Mouse (Mus musculus): ENCODE measurements around the gene Dhtkd1. TPM values are rescaled to one million over a fixed set of nuclear protein-coding genes. Genes with fewer than 3 reads are reported as not detected.

Dhtkd1 gene
- polyA plus RNA-seq, 1 experiment from 2014 or later = 0.98 TPM

DNA sequence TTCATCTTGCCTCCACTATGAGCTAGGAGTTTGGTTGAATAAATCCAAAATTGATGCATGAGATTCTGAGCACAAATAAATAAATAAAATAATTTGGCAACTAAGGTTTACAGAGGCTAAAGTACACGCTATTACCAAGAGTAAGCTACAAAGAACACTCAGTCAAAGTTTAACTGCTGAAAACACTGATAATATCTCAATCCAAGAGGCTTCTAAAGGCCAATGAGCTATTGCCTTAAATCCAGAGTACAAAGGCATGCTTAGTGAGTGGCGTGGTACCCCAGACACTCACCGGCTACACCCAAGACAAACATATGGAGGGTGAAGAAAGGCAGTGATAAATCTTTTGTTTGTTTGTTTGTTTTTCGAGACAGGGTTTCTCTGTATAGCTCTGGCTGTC is 6.0 kb downstream of the Dhtkd1 start:
- Histone ChIP-seq H3K9me3 (ENCODE audit: low read length) (no peaks in the 10 kb centered on the region), H3K4me2 (replicated peaks; ENCODE audit: low read depth, low read length) (no peak overlapping the region), H3K27ac (ENCODE audit: low read length) (no peak overlapping the region), H3K4me3 (ENCODE audit: low read depth, low read length) (no peak overlapping the region), H3K36me3 (ENCODE audit: insufficient read depth, low read length) (no peaks in the 10 kb centered on the region), H3K9ac (replicated peaks; ENCODE audit: low read depth) (no peak overlapping the region), H3K27me3 (replicated peaks; ENCODE audit: insufficient read depth, low read length) (no peaks in the 10 kb centered on the region), H3K4me1 (ENCODE audit: insufficient read depth, low read depth, low read length) (no peaks in the 10 kb centered on the region)
- no peak for DNase-seq (ENCODE audit: low spot score)
- ATAC-seq = no peak
- WGBS = 80% methylated on average over 4 of the region's 4 CpGs
- TF ChIP-seq CTCF (IDR thresholded peaks at IDR 0.05) = no peak
- no peak for TF ChIP-seq EP300 (IDR thresholded peaks at IDR 0.05)

DNA sequence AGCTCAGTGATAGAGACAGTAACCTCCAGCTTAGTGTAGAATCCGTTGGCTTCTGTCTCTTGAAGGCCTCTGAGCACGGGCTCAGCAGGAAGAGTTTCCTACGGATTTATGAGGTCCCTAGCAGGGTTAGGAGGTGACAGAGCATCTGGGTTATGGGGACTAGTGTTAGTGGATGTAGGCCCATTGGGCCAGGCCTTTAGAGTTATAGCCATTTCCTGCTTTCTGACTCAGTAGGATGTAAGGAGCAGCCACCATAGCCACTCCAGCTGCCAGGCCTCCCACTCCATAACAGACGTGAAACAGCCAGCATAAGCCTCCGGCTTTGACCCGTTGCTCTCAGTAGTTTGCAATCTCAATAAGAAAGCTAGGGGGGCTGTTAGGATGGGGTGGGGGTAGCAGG is 6.5 kb downstream of the Dhtkd1 start:
- TF ChIP-seq EP300 (IDR thresholded peaks at IDR 0.05) = no peak
- TF ChIP-seq CTCF (IDR thresholded peaks at IDR 0.05) = no peak
- 64% methylated on average over 6 of the region's 6 CpGs for WGBS
- no peak overlapping the region for H3K4me3 ChIP-seq (ENCODE audit: low read depth, low read length)
- no peaks in the 10 kb centered on the region for H3K27me3 ChIP-seq (replicated peaks; ENCODE audit: insufficient read depth, low read length)
- no peaks in the 10 kb centered on the region for H3K36me3 ChIP-seq (ENCODE audit: insufficient read depth, low read length)
- no peaks in the 10 kb centered on the region for H3K4me1 ChIP-seq (ENCODE audit: insufficient read depth, low read depth, low read length)
- no peak overlapping the region for H3K4me2 ChIP-seq (replicated peaks; ENCODE audit: low read depth, low read length)
- no peak overlapping the region for H3K9ac ChIP-seq (replicated peaks; ENCODE audit: low read depth)
- no peak for DNase-seq (ENCODE audit: low spot score)
- H3K9me3 ChIP-seq (ENCODE audit: low read length) = no peaks in the 10 kb centered on the region
- ATAC-seq = no peak
- H3K27ac ChIP-seq (ENCODE audit: low read length) = no peak overlapping the region

DNA sequence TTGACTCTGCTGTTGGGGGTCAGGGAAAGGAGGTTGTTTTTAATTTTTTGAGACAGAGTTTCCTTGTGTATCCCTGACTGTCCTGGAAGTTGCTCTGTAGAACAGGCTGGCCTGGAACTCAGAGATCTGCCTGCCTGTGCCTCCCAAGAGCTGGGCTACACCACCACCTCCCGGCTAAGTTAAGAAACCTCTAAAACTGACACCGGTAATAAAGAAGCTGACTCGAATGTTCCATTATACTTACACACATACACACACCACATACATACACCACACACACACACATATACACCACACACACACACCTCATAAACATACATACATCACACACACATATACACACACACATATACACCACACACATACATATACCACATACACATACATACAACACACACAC is 7.7 kb downstream of the Dhtkd1 start:
- H3K36me3 ChIP-seq (ENCODE audit: insufficient read depth, low read length) = no peaks in the 10 kb centered on the region
- H3K9me3 ChIP-seq (ENCODE audit: low read length) = no peaks in the 10 kb centered on the region
- no peak for ATAC-seq
- no peak overlapping the region for H3K4me3 ChIP-seq (ENCODE audit: low read depth, low read length)
- TF ChIP-seq CTCF (IDR thresholded peaks at IDR 0.05) (no peak), EP300 (IDR thresholded peaks at IDR 0.05) (no peak)
- no peak overlapping the region for H3K27ac ChIP-seq (ENCODE audit: low read length)
- no peak for DNase-seq (ENCODE audit: low spot score)
- no peaks in the 10 kb centered on the region for H3K4me1 ChIP-seq (ENCODE audit: insufficient read depth, low read depth, low read length)
- no peaks in the 10 kb centered on the region for H3K27me3 ChIP-seq (replicated peaks; ENCODE audit: insufficient read depth, low read length)
- no peak overlapping the region for H3K4me2 ChIP-seq (replicated peaks; ENCODE audit: low read depth, low read length)
- WGBS = 88% methylated on average over 3 of the region's 3 CpGs
- H3K9ac ChIP-seq (replicated peaks; ENCODE audit: low read depth) = no peak overlapping the region

DNA sequence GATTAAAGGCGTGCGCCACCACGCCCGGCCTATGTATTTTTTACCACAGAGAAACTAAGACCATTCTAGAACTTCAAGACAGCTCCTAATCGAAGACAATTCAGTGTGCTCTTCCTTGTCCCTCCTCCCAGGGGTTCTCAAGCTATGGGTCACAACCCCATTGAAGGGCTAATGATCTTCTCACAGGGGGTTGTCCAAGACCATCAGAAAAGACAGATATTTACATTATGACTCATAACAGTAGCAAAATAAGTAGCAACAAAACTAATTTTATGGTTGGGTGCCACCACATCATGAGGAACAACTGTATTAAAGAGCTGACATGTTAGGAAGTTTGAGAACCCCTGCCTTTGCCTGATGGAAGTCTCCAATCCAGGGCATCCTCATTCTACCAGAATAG is 10.7 kb downstream of the Dhtkd1 start:
- WGBS = 95% methylated on average over 5 of the region's 5 CpGs
- Histone ChIP-seq H3K9me3 (ENCODE audit: low read length) (no peaks in the 10 kb centered on the region), H3K27ac (ENCODE audit: low read length) (no peak overlapping the region), H3K36me3 (ENCODE audit: insufficient read depth, low read length) (no peaks in the 10 kb centered on the region), H3K4me1 (ENCODE audit: insufficient read depth, low read depth, low read length) (no peaks in the 10 kb centered on the region), H3K27me3 (replicated peaks; ENCODE audit: insufficient read depth, low read length) (no peaks in the 10 kb centered on the region), H3K9ac (replicated peaks; ENCODE audit: low read depth) (no peak overlapping the region), H3K4me2 (replicated peaks; ENCODE audit: low read depth, low read length) (no peak overlapping the region), H3K4me3 (ENCODE audit: low read depth, low read length) (no peak overlapping the region)
- no peak for TF ChIP-seq EP300 (IDR thresholded peaks at IDR 0.05)
- no peak for TF ChIP-seq CTCF (IDR thresholded peaks at IDR 0.05)
- DNase-seq (ENCODE audit: low spot score) (no peak), ATAC-seq (no peak)

DNA sequence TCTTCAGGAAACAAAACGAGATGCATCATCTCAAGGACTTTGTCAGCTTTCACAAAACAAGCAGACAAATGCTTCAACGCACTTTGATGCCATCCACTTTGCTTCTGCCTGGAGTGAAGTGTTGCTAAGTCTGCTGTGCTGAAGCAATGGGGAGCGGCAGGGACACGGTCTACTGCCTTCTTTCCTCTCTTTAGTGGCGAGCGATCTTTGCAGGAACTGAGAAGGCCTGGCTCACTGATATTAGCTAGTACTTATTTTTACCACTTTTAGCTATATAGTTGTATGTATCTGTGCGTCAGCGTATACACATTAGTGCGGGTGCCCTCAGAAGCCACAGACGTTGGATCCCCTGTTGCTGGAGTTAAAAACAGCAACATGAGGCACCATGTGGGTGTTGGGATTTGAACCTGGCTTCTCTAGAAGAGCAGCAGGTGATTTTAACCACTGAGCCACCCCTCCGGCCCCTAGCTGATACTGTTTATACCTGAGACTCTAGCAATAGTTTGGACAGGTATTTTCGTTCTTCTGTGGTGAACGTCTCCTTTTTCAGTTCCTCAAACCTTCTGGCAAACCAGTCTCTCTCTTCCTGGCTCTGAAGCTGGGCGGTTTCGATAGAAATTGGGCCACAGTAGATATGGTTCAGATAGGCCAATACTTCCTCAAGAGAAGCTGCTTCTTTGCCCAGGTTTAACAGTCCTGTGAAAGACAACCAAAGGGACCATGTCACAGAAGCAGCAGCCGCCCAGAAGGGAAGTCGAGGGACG is 12.1 kb downstream of the Dhtkd1 start:
- DNase-seq (ENCODE audit: low spot score) = no peak
- Histone ChIP-seq H3K4me1 (ENCODE audit: insufficient read depth, low read depth, low read length) (no peaks in the 10 kb centered on the region), H3K27me3 (replicated peaks; ENCODE audit: insufficient read depth, low read length) (no peaks in the 10 kb centered on the region), H3K36me3 (ENCODE audit: insufficient read depth, low read length) (no peaks in the 10 kb centered on the region), H3K9ac (replicated peaks; ENCODE audit: low read depth) (no peak overlapping the region), H3K4me2 (replicated peaks; ENCODE audit: low read depth, low read length) (no peak overlapping the region), H3K27ac (ENCODE audit: low read length) (no peak overlapping the region), H3K9me3 (ENCODE audit: low read length) (no peaks in the 10 kb centered on the region), H3K4me3 (ENCODE audit: low read depth, low read length) (no peak overlapping the region)
- no peak for ATAC-seq
- TF ChIP-seq CTCF (IDR thresholded peaks at IDR 0.05) (no peak), EP300 (IDR thresholded peaks at IDR 0.05) (no peak)
- 84% methylated on average over 18 of the region's 18 CpGs for WGBS

DNA sequence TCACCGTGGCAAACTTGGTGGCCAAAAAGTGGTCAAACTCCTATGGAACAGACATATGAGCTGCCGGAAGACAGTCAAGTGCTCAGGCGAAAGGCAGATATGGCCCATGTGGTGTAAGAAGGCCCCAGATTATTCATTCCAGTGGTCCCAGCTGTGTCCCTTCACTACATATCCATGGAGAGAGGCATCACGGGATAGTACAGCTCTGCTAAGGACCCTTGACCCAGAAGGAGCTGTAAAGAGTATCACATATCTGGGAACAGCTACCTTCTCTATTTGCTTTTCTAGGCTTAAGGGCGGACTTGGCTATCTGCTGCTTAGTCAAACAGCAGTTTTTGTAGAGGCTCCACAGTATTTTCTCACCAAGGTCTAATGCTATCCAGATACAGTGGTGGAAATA is 12.8 kb downstream of the Dhtkd1 start:
- no peak overlapping the region for H3K4me2 ChIP-seq (replicated peaks; ENCODE audit: low read depth, low read length)
- no peak for TF ChIP-seq EP300 (IDR thresholded peaks at IDR 0.05)
- no peak for TF ChIP-seq CTCF (IDR thresholded peaks at IDR 0.05)
- no peaks in the 10 kb centered on the region for H3K36me3 ChIP-seq (ENCODE audit: insufficient read depth, low read length)
- no peaks in the 10 kb centered on the region for H3K9me3 ChIP-seq (ENCODE audit: low read length)
- H3K4me1 ChIP-seq (ENCODE audit: insufficient read depth, low read depth, low read length) = no peaks in the 10 kb centered on the region
- H3K4me3 ChIP-seq (ENCODE audit: low read depth, low read length) = no peak overlapping the region
- no peaks in the 10 kb centered on the region for H3K27me3 ChIP-seq (replicated peaks; ENCODE audit: insufficient read depth, low read length)
- DNase-seq (ENCODE audit: low spot score) (no peak), ATAC-seq (no peak)
- no peak overlapping the region for H3K9ac ChIP-seq (replicated peaks; ENCODE audit: low read depth)
- H3K27ac ChIP-seq (ENCODE audit: low read length) = no peak overlapping the region
- WGBS = 66% methylated on average over 5 of the region's 5 CpGs

Data from lung, postnatal 0 days (tissue).